Mouse (Mus musculus): Measurements from ENCODE around the gene Irak1. TPM values are rescaled to one million over a fixed set of nuclear protein-coding genes. Genes with fewer than 3 reads are reported as not detected.

Irak1 gene
- 127 TPM for total RNA-seq (2023)

DNA sequence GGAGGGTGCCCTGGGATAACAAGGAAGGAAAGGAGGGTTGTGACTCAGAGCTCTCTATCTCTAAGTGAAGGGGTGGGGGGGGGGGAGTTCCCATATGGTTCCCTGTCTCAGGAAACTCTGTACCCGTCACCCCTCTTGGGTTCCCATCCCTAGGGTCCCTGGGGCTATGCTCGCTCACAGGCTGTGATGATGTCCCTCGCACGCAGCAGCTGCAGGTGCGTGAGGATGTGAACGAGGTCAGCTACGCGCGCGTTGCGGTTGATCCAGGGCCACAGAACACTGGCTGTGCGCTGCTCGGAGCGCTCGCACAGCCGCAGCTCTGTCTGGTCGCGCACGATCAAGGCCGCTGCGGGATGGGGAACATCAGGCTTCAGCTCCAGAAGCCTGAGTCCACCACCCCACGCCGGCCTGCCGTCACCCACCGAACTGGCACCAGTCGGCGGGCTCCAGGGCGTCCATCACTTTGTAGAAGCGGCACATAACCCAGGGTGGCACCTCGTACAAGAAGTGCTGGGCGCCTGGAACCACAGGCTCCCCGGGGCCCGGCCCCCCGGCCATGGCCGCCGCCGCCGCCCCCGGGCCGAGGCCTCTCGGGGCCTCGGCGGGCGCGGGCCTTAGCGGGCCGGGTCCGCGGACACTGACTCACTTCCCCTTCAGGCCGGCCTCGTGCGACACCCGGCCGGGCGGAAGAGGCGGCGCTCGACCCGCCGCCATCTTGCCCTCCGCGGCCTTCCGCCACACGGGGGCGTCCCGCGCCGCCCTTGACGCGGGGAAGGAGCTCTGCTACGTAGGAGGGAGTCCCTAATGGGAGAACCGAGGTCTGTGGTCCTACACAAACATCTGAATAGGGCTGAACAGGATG lies at the start of gene Irak1:
Irak1 (minus strand) TSS at position 731 of the 862 bp plus-strand sequence.

GRCm38 (mm10) chrX:73966248-73967176 lies 57.2 kb downstream of the Irak1 start, which contains the start of gene Hcfc1:
Hcfc1 (minus strand) TSS chrX:73966357.

Other genes starting within 250 kb of the Irak1 start
- 9.7 TPM for gene Srpk3, start 249.5 kb downstream of the Irak1 start, total RNA-seq (2023)
- gene Idh3g, start 237.0 kb downstream of the Irak1 start, total RNA-seq (2023): 124 TPM
- 116 TPM for gene Ssr4, start 236.9 kb downstream of the Irak1 start, total RNA-seq (2023)
- 1.2 TPM for gene Pdzd4, start 198.9 kb downstream of the Irak1 start, total RNA-seq (2023)
- not detected for gene Avpr2, start 131.8 kb downstream of the Irak1 start, total RNA-seq (2023)
- 21.3 TPM for gene L1cam, start 127.8 kb downstream of the Irak1 start, total RNA-seq (2023)
- gene Arhgap4, start 102.0 kb downstream of the Irak1 start, total RNA-seq (2023): 313 TPM
- gene Naa10, start 102.0 kb downstream of the Irak1 start, total RNA-seq (2023): 69.4 TPM
- 3.4 TPM for gene Renbp, start 93.1 kb downstream of the Irak1 start, total RNA-seq (2023)
- 93.0 TPM for gene Hcfc1, start 57.6 kb downstream of the Irak1 start, total RNA-seq (2023)
- gene Opn1mw, start 103.5 kb upstream of the Irak1 start, total RNA-seq (2023): not detected
- 47.1 TPM for gene Mecp2, start 111.4 kb upstream of the Irak1 start, total RNA-seq (2023)
- not detected for gene Tex28, start 143.9 kb upstream of the Irak1 start, total RNA-seq (2023)
- not detected for gene Tktl1, start 153.3 kb upstream of the Irak1 start, total RNA-seq (2023)
- 592 TPM for gene Flna, start 225.9 kb upstream of the Irak1 start, total RNA-seq (2023)
- gene Emd, start 230.8 kb upstream of the Irak1 start, total RNA-seq (2023): 82.0 TPM
- 710 TPM for gene Rpl10, start 246.9 kb upstream of the Irak1 start, total RNA-seq (2023)